In the genomic region with DNA sequence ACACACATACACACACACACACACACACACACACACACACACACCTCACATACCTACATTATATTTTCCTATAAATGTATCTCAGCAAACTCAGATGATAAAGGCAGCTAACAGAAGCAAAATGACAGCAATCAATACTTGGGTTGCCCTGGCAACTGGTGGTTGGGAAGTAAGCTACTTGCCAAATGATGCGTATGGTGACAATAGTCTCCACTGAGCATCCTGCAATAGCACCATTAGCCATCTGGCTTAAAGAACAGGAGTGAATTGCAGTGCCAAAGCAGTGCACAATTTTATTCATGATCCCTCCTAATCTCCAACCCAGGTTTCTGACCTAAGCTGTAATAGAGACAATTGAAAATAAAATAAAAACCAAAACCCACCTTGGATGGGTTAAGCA, we compare ENCODE assay signal across 28 mouse cellular contexts.
DNase-seq lines count a peak whose midpoint lies in the region; ATAC-seq and TF ChIP-seq lines count a peak whose summit lies in the region.
"Had no signal": no experiment of that assay in that cellular context is flagged by ENCODE, and none has a peak within 500 bp of the region (broad histone marks: within the 10 kb centered on the region; RNA-seq: fewer than 3 reads in every experiment).

No protein-coding gene starts in this region.

- no peaks in the 10 kb centered on the region for H3K36me3 ChIP-seq in forebrain, embryonic 14.5 days (ENCODE audit: control insufficient read depth, insufficient read depth, low read length)
- H3K36me3 ChIP-seq in forebrain, embryonic 15.5 days, result no peaks in the 10 kb centered on the region
- no peaks in the 10 kb centered on the region for H3K36me3 ChIP-seq in neural tube, embryonic 12.5 days
- H3K36me3 ChIP-seq: embryonic facial prominence, embryonic 13.5 days; heart, embryonic 13.5 days; limb, embryonic 10.5 days; stomach, embryonic 15.5 days had no signal

- ATAC-seq in forebrain, embryonic 14.5 days, result no peak
- ATAC-seq in forebrain, embryonic 15.5 days (replicated peaks), result no peak
- 0 out of 2 replicates have a peak, but pooled peaks have one; percentile 37 for ATAC-seq in neural tube, embryonic 12.5 days (ENCODE audit: low FRiP score, low read depth)
- ATAC-seq: inflammation-experienced regulatory T-cells, adult 6 months; midbrain, embryonic 16.5 days had no signal

- no peaks in the 10 kb centered on the region for H3K27me3 ChIP-seq in forebrain, embryonic 14.5 days (replicated peaks; ENCODE audit: control insufficient read depth, insufficient read depth, low read length)
- H3K27me3 ChIP-seq in forebrain, embryonic 15.5 days, result no peaks in the 10 kb centered on the region
- no peaks in the 10 kb centered on the region for H3K27me3 ChIP-seq in neural tube, embryonic 12.5 days (replicated peaks)
- H3K27me3 ChIP-seq: CH12.LX; embryonic facial prominence, embryonic 13.5 days; heart, embryonic 13.5 days; megakaryocyte, embryonic 14.5 days; stomach, embryonic 15.5 days had no signal

- WGBS in forebrain, embryonic 14.5 days, result 38% methylated on average over 1 of the region's 1 CpGs
- 34% methylated on average over 1 of the region's 1 CpGs for WGBS in forebrain, embryonic 15.5 days
- WGBS in neural tube, embryonic 12.5 days, result 36% methylated on average over 1 of the region's 1 CpGs

- no peak overlapping the region for H3K9ac ChIP-seq in forebrain, embryonic 14.5 days (ENCODE audit: low read length)
- H3K9ac ChIP-seq in forebrain, embryonic 15.5 days (replicated peaks), result no peak overlapping the region
- no peak overlapping the region for H3K9ac ChIP-seq in neural tube, embryonic 12.5 days
- H3K9ac ChIP-seq: embryonic facial prominence, embryonic 13.5 days; heart, embryonic 13.5 days; stomach, embryonic 15.5 days had no signal

- no peaks in the 10 kb centered on the region for H3K9me3 ChIP-seq in forebrain, embryonic 14.5 days (replicated peaks; ENCODE audit: control insufficient read depth, low read length)
- no peaks in the 10 kb centered on the region for H3K9me3 ChIP-seq in forebrain, embryonic 15.5 days
- H3K9me3 ChIP-seq in neural tube, embryonic 12.5 days, result no peaks in the 10 kb centered on the region
- H3K9me3 ChIP-seq: embryonic facial prominence, embryonic 13.5 days; heart, embryonic 13.5 days; limb, embryonic 10.5 days; megakaryocyte, embryonic 14.5 days; stomach, embryonic 15.5 days had no signal

- no peaks in the 10 kb centered on the region for H3K4me1 ChIP-seq in forebrain, embryonic 14.5 days (ENCODE audit: control insufficient read depth, insufficient read depth, low read length)
- no peaks in the 10 kb centered on the region for H3K4me1 ChIP-seq in forebrain, embryonic 15.5 days
- no peaks in the 10 kb centered on the region for H3K4me1 ChIP-seq in neural tube, embryonic 12.5 days
- H3K4me1 ChIP-seq: embryonic facial prominence, embryonic 13.5 days; limb, embryonic 10.5 days; megakaryocyte, embryonic 14.5 days; stomach, embryonic 15.5 days had no signal

- no peak for TF ChIP-seq CTCF in gastrocnemius, adult 2 months (IDR thresholded peaks at IDR 0.05)

- H3K27ac ChIP-seq in forebrain, embryonic 14.5 days (ENCODE audit: low read depth, low read length), result no peak overlapping the region
- no peak overlapping the region for H3K27ac ChIP-seq in forebrain, embryonic 15.5 days (replicated peaks)
- no peak overlapping the region for H3K27ac ChIP-seq in neural tube, embryonic 12.5 days
- no peak overlapping the region for H3K27ac ChIP-seq in gastrocnemius, adult 2 months
- H3K27ac ChIP-seq: embryonic facial prominence, embryonic 13.5 days; heart, embryonic 13.5 days; left cerebral cortex, adult 2 months; limb, embryonic 10.5 days; stomach, embryonic 15.5 days had no signal

- DNase-seq in forebrain, embryonic 14.5 days (ENCODE audit: low spot score), result peak; percentile 43
- no peak for DNase-seq in neural tube, embryonic 10.5 days (ENCODE audit: extremely low spot score, low spot score)
- DNase-seq in layer of hippocampus, adult 8-10 months (ENCODE audit: low spot score in 2 of 2), result peak; percentile 63 to 67
- no peak for DNase-seq in gastrocnemius, adult 2 months
- no peak for DNase-seq in lung, postnatal 36 days
- DNase-seq: adrenal gland, postnatal 14 days; cerebellum, adult 8-10 months; gastrocnemius, postnatal 14 days; heart, adult 18-20 months; kidney, adult 9 months; kidney, postnatal 25 days; lung, adult 18-20 months; lung, postnatal 14 days; right cerebral cortex, postnatal 14 days; spleen, adult 18-20 months; thymus, adult 18-20 months; thymus, postnatal 4 days had no signal

- intact Hi-C loops in gastrocnemius, adult 2 months (cut with DNase I), result no loop called here

- H3K4me2 ChIP-seq in forebrain, embryonic 14.5 days (ENCODE audit: low read length), result no peak overlapping the region
- no peak overlapping the region for H3K4me2 ChIP-seq in forebrain, embryonic 15.5 days (replicated peaks)
- no peak overlapping the region for H3K4me2 ChIP-seq in neural tube, embryonic 12.5 days (replicated peaks)
- H3K4me2 ChIP-seq: embryonic facial prominence, embryonic 13.5 days; heart, embryonic 13.5 days; stomach, embryonic 15.5 days had no signal

- no peak overlapping the region for H3K4me3 ChIP-seq in forebrain, embryonic 14.5 days (ENCODE audit: low read depth, low read length)
- H3K4me3 ChIP-seq in forebrain, embryonic 15.5 days, result no peak overlapping the region
- no peak overlapping the region for H3K4me3 ChIP-seq in neural tube, embryonic 12.5 days
- H3K4me3 ChIP-seq in gastrocnemius, adult 2 months, result no peak overlapping the region
- H3K4me3 ChIP-seq: embryonic facial prominence, embryonic 13.5 days; heart, embryonic 13.5 days; left cerebral cortex, adult 2 months; limb, embryonic 10.5 days; megakaryocyte, embryonic 14.5 days; stomach, embryonic 15.5 days had no signal

Comparison
In these comparisons a context has a peak if more than half of its experiments do, and no peak if none do; other contexts are left out.
1. DNase-seq: peak in forebrain, embryonic 14.5 days (single experiment) and layer of hippocampus, adult 8-10 months (2 of 2); none in neural tube, embryonic 10.5 days (single experiment), gastrocnemius, adult 2 months (single experiment) and lung, postnatal 36 days (single experiment).